Mouse (Mus musculus) spleen, postnatal 4 days (tissue): ENCODE measurements at regions not wholly inside any gene's neighbourhood (a gene's known extent, or its start where the extent isn't known, plus 50 kb on each side); places are given as distances from the start of the nearest gene placed in this dataset.

ENCODE experiments used
- DNase-seq, 2 experiments: peaks; one replicate each; pipeline ENCODE4 v3.0.0; 2022; ENCODE audit warnings: low spot score in 2 of 2

- no peak for DNase-seq
These were observed 135.1 kb upstream of the Noct start for GRCm38 (mm10) chr3:51089036-51089669.

GRCm38 (mm10) chr3:51091478-51091877 lies 132.8 kb upstream of the Noct start:
- DNase-seq: no peak

- DNase-seq: no peak
These were observed 131.9 kb upstream of the Noct start for GRCm38 (mm10) chr3:51092079-51093028.

- DNase-seq: no peak
These were observed 128.3 kb upstream of the Noct start for GRCm38 (mm10) chr3:51095847-51096447.

GRCm38 (mm10) chr3:51096545-51096944 lies 127.7 kb upstream of the Noct start:
- DNase-seq: no peak

- DNase-seq: no peak
These were observed 126.9 kb upstream of the Noct start for GRCm38 (mm10) chr3:51097362-51097761.

GRCm38 (mm10) chr3:51099966-51100365 lies 124.3 kb upstream of the Noct start:
- no peak for DNase-seq

GRCm38 (mm10) chr3:51108639-51109202 lies 115.5 kb upstream of the Noct start:
- no peak for DNase-seq

GRCm38 (mm10) chr3:51111241-51111640 lies 113.0 kb upstream of the Noct start:
- no peak for DNase-seq

GRCm38 (mm10) chr3:51112351-51112750 lies 111.9 kb upstream of the Noct start:
- no peak for DNase-seq

- no peak for DNase-seq
These were observed 108.3 kb upstream of the Noct start for GRCm38 (mm10) chr3:51115921-51116320.

- no peak for DNase-seq
These were observed 105.5 kb upstream of the Noct start for GRCm38 (mm10) chr3:51118706-51119105.

GRCm38 (mm10) chr3:51120522-51120921 lies 103.7 kb upstream of the Noct start:
- DNase-seq: no peak

- DNase-seq: peak in 1 of 2 experiments; percentile 24
These were observed 102.3 kb upstream of the Noct start for GRCm38 (mm10) chr3:51121703-51122540.

- no peak for DNase-seq
These were observed 101.7 kb upstream of the Noct start for GRCm38 (mm10) chr3:51122541-51122935.

- no peak for DNase-seq
These were observed 96.4 kb upstream of the Noct start for GRCm38 (mm10) chr3:51127875-51128274.

- peak in 1 of 2 experiments; percentile 19 for DNase-seq
These were observed 95.6 kb upstream of the Noct start for GRCm38 (mm10) chr3:51128491-51129155.

GRCm38 (mm10) chr3:51130709-51131108 lies 93.5 kb upstream of the Noct start:
- no peak for DNase-seq

GRCm38 (mm10) chr3:51131341-51131740 lies 92.9 kb upstream of the Noct start:
- no peak for DNase-seq

GRCm38 (mm10) chr3:51132736-51133135 lies 91.5 kb upstream of the Noct start:
- DNase-seq: no peak

- DNase-seq: no peak
These were observed 88.7 kb upstream of the Noct start for GRCm38 (mm10) chr3:51135581-51135980.
